In genomic region chr2:152653874-152654715, GRCm38 (mm10) we compare ENCODE assay signal across 9 mouse cellular contexts. TPM values are rescaled to one million over a fixed set of nuclear protein-coding genes. Genes with fewer than 3 reads are reported as not detected.
DNase-seq lines count a peak whose midpoint lies in the region; ATAC-seq lines count a peak whose summit lies in the region.
"Had no signal": no experiment of that assay in that cellular context is flagged by ENCODE, and none has a peak within 500 bp of the region (broad histone marks: within the 10 kb centered on the region; RNA-seq: fewer than 3 reads in every experiment).

No protein-coding gene starts in this region.

- H3K27me3 ChIP-seq in neural tube, embryonic 15.5 days (replicated peaks): no peaks in the 10 kb centered on the region

- H3K4me2 ChIP-seq in neural tube, embryonic 15.5 days: peak overlapping the region; percentile 42

- peaks cover 18% of the 10 kb centered on the region for H3K4me1 ChIP-seq in neural tube, embryonic 15.5 days

- no peaks in the 10 kb centered on the region for H3K9me3 ChIP-seq in neural tube, embryonic 15.5 days (replicated peaks)

- 32% methylated on average over 14 of the region's 14 CpGs for WGBS in neural tube, embryonic 15.5 days

- H3K27ac ChIP-seq in neural tube, embryonic 15.5 days (replicated peaks): peak overlapping the region; percentile 78

- no peak overlapping the region for H3K9ac ChIP-seq in neural tube, embryonic 15.5 days (replicated peaks)

- H3K4me3 ChIP-seq in neural tube, embryonic 15.5 days (replicated peaks): no peak overlapping the region

- peak; percentile 94 for ATAC-seq in neural tube, embryonic 15.5 days (ENCODE audit: low FRiP score)

- no peaks in the 10 kb centered on the region for H3K36me3 ChIP-seq in neural tube, embryonic 15.5 days

- DNase-seq in embryo, embryonic 11 days: peak; percentile 40
- no peak for DNase-seq in embryo, embryonic 10.5 days (ENCODE audit: low spot score)
- DNase-seq in urinary bladder, postnatal 25 days (ENCODE audit: low spot score): peak; percentile 22
- no peak for DNase-seq in urinary bladder, adult 2 months (ENCODE audit: low spot score)
- peak; percentile 70 to 71 for DNase-seq in heart, adult 9 months (ENCODE audit: low spot score in 2 of 2)
- peak; percentile 45 to 78 for DNase-seq in layer of hippocampus, postnatal 14 days (ENCODE audit: low spot score in 2 of 2)
- no peak for DNase-seq in cerebellum, adult 8-10 months

RNA-seq across cellular contexts. Expression of gene H13, which starts 15.2 kb away (rescaled TPM):
- 64.3 and 67.2 TPM in 2 replicates for polyA plus RNA-seq in urinary bladder, adult 2 months (2012; rRNA removed)
- total RNA-seq in layer of hippocampus, postnatal 14 days (2021): 10 to 100 TPM; 84.9 to 86.7 TPM
- polyA plus RNA-seq in neural tube, embryonic 15.5 days (2015; fragmentation: Nextera tagmentation; extraction: Ambion mirVana): 152 and 155 TPM in 2 replicates

RNA-seq across cellular contexts. Expression of gene Rem1, which starts 27.3 kb away (rescaled TPM):
- 9.4 and 11.7 TPM in 2 replicates for polyA plus RNA-seq in urinary bladder, adult 2 months (2012; rRNA removed)
- total RNA-seq in layer of hippocampus, postnatal 14 days (2021): under 1 TPM; 0.72 to 0.83 TPM
- polyA plus RNA-seq in neural tube, embryonic 15.5 days (2015; fragmentation: Nextera tagmentation; extraction: Ambion mirVana): 0.50 and 3.6 TPM in 2 replicates

RNA-seq across cellular contexts. Expression of gene Defb25, which starts 31.2 kb away (rescaled TPM):
- polyA plus RNA-seq in urinary bladder, adult 2 months (2012; rRNA removed): 0.78 and 0.95 TPM in 2 replicates
- total RNA-seq in layer of hippocampus, postnatal 14 days (2021): not detected
- not detected in 2 replicates for polyA plus RNA-seq in neural tube, embryonic 15.5 days (2015; fragmentation: Nextera tagmentation; extraction: Ambion mirVana)

RNA-seq across cellular contexts. Expression of gene Mcts2, which starts 32.7 kb away (rescaled TPM):
- polyA plus RNA-seq in urinary bladder, adult 2 months (2012; rRNA removed): 17.1 and 17.8 TPM in 2 replicates
- total RNA-seq in layer of hippocampus, postnatal 14 days (2021): 10 to 100 TPM; 25.4 to 25.7 TPM
- 33.9 and 41.5 TPM in 2 replicates for polyA plus RNA-seq in neural tube, embryonic 15.5 days (2015; fragmentation: Nextera tagmentation; extraction: Ambion mirVana)

RNA-seq across cellular contexts. Expression of gene Defb36, which starts 50.0 kb away (rescaled TPM):
- polyA plus RNA-seq in urinary bladder, adult 2 months (2012; rRNA removed): not detected in 2 replicates
- not detected for total RNA-seq in layer of hippocampus, postnatal 14 days (2021)
- not detected in 2 replicates for polyA plus RNA-seq in neural tube, embryonic 15.5 days (2015; fragmentation: Nextera tagmentation; extraction: Ambion mirVana)
- polyA plus RNA-seq: lung, embryonic 16.5 days had no signal

Comparison
In these comparisons a context has a peak if more than half of its experiments do, and no peak if none do; other contexts are left out.
1. DNase-seq: peak in embryo, embryonic 11 days (single experiment), urinary bladder, postnatal 25 days (single experiment), heart, adult 9 months (2 of 2) and layer of hippocampus, postnatal 14 days (2 of 2); none in embryo, embryonic 10.5 days (single experiment), urinary bladder, adult 2 months (single experiment) and cerebellum, adult 8-10 months (single experiment).